Mouse (Mus musculus) lung, postnatal 4 days (tissue): Measurements from ENCODE around the gene Cfap74.

Experiments
- DNase-seq, 2 experiments: peaks; one replicate each; pipeline ENCODE4 v3.0.0; 2021

Gene Cfap74

GRCm38 (mm10) chr4:155505067-155505466 is 96.1 kb downstream of the Cfap74 start:
- no peak for DNase-seq

- no peak for DNase-seq
Observed at GRCm38 (mm10) chr4:155505671-155506295, 96.8 kb downstream of the Cfap74 start.

GRCm38 (mm10) chr4:155508614-155509013 is 99.6 kb downstream of the Cfap74 start:
- DNase-seq = no peak

- no peak for DNase-seq
Observed at GRCm38 (mm10) chr4:155510981-155511380, 102.0 kb downstream of the Cfap74 start.

- DNase-seq = no peak
Observed at GRCm38 (mm10) chr4:155514810-155515209, 105.8 kb downstream of the Cfap74 start.
